Mouse (Mus musculus) cerebellum, postnatal 25 days (tissue): ENCODE data around the gene Slc7a6.
A peak's percentile ranks its signal among the peaks of the same experiment; 100 is the strongest.

Experiments used
- DNase-seq, 2 experiments: peaks; one replicate each; pipeline ENCODE4 v3.0.0; 2021; ENCODE audit warnings: mixed read lengths in 2 of 2

Slc7a6 gene

DNA sequence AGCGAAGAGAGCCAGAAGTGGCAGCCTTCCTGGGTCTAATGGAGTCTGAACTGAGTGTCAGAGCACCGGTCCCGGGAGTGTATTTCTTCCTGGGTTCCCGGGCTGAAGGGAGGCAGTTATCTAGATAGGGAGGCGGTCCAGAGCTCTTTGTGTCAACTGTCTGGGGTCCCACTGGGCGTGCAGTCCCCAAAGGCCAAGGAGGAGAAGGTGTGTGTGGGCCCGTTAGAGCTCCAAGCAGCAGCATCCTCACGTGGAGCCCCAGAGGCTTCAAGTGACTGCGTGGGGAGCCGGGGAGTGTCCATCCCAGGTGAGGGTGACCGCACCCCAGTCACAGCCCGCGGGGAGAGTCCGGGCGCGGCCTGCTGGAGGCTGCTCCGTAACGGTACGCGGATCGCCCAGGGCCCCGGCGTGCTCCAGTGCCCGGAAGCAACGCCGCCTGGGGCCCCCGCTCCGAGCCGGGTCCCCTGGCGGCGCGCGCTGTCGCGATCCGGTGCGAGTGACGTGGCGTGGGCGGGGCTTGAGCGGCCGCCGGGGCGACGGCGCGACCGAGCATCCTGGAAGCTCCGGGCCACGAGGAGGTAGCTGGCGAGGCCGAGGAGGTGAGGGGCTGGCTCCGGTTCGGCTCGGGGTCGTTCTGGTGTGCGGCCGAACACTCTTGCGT is at the start of gene Slc7a6:
TSS of gene Slc7a6 (plus strand) at position 502 of the 661 bp plus-strand sequence.
- DNase-seq = peak; percentile 93 to 95

DNA sequence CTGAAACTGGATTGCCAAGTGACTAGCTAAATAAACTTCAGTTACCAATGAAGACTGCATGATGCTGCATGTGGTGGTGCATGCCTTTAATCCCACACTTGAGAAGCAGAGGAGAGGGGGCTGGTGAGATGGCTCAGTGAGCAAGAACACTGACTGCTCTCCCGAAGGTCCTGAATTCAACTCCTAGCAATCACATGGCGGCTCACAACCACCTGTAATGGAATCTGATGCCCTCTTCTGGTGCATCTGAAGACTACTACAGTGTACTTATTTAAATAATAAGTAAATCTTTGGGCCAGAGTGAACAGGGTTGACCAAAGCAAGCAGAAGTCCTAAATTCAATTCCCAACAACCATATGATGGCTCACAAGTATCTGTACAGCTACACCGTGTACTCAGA is 45.2 kb upstream of the Slc7a6 start:
- DNase-seq = no peak

DNA sequence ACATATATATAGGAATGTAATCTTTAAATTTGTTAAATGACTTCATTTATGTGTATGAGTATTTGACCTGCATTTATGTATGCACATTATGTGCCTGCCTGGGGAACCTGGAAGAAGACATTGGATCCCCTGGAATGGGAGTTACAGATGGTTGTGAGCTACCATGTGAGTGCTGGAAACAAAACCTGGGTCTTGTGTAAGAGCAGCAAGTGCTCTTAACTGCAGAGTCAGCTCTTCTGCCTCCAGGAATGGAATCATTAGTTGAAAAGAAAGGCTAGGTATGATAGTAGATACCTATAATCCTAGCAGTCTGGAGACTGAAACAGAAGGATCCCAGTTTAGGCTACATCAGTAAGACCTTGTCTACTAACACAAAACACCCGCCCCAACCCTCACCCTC is 42.6 kb upstream of the Slc7a6 start:
- no peak for DNase-seq

DNA sequence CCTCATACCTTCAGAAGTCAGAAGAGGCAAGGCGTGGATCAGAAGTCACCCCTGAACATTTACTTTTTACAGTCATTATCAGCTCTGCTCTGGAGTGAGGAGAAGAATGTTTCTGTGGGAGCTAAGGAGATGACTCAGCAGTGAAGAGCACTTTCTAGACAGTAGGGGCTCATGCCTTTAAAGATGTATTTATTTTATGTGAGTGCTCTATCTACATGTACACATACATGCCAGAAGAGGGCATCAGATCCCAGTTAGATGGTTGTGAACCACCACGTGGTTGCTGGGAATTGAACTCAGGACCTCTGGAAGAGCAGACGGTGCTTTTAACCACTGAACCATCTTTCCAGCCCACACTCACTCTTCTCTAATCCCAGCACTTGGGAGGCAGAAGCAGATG is 41.6 kb upstream of the Slc7a6 start:
- no peak for DNase-seq

DNA sequence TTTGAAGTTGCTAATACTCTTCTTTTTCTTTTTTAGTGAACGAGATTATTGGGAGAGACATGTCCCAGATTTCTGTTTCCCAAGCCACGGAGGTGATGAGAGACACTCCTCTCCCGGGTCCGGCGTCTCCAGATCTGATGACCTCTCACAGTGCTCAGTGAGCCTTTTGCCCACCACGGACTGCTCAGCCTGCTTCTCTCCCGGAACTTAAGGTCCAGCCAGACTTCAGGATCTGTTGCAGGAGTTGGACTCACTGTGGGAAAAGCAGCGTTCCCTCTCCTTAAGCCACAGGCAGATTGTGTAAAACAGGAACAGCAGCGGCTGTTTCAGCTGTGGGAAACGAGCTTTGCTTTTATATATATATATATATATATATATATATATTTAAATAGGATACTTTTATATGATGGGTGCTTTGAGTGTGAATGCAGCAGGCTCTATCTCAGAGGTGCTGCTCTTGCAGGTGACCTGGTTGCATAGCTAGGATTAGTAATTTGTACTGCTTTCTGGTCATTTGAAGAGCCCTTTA is 40.7 kb upstream of the Slc7a6 start:
- DNase-seq = no peak

DNA sequence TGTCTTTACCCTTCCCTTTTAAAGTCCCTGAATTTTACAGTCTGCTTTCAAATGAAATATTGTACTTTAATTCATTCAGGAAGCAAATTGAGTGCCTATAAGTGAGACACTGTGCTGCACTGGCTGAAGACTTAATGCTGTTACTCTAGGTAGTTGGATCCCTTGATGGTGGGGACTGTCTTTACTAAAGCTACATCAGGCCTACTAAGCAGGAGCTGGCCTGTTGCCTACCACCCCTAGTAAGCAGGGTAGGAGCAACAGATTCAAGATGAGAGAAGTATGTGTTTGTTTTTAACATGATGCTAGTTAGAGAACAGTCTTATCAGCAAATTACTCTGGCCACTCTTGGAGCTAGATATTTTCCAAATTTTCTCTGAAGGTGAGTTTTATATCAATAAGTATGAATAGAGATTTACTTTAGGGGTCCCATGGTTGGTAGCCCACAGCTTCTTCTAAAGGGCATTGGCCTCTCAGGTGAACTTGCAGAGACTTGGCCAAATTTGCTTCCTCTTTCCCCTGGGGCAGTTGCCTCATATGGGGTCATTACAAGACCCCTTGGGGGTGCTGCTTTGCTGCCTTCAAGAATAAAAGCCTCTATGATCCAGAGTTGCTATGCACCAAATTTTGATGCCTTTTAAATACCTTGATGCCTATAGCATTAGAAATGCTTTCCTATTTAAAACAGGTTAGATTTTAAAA is 39.3 kb upstream of the Slc7a6 start:
- no peak for DNase-seq

DNA sequence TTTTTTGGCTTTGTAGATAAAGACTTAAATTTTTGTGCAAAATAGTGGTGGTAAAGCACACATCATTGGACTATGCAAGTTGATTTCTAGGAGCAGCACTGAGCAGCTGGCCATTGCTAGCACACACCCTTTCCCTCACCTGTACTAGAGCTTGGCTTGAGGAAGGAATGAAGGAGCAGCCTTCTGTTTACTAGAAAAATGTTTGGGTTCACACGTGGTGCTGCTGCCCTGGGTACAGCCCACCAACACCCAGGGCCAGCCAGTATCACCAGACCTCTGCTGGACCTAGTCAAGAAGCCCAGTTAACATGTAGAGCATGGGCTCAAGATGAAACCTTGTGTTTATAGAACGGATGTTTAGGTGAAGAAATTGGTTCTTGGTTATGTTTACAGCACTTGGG is 38.7 kb upstream of the Slc7a6 start:
- DNase-seq = no peak

DNA sequence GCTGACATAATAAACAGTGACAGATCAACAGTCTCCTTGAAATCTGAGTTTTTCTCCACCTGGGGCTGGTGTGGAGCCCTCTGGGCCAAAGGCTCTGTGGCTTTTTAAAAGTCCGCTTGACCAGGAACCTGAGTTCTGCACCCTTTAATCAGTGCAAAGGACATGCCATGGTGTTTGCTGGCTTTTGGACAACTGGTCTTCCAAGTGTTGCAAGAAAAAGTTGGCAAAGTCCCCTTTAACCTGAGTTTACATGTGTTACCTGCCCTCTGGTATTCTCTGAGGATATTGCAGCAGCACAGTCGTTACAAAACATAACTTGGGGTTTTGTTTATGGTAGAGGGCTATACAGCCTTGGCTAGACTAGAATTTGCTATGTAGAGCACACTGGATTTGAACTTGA is 38.2 kb upstream of the Slc7a6 start:
- DNase-seq = no peak

DNA sequence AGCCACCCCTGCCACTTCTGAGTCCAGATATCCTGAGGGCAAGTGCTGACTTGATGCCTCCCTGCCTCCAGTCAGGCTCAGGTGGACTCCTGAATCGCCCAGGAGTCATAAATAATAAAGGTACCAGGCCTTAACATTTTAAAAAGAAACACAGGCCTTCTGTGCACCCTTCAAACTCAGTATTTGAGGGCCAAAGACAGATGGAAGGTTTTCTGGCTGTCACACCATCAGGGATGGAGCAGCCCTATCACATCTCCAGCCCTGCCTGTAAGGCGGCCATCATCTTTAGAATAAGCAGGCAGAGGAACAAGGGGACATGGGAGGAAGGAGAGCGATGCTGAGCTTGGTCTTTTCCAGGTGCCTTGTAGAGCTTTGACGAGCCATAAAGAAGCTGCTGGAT is 37.6 kb upstream of the Slc7a6 start:
- no peak for DNase-seq

DNA sequence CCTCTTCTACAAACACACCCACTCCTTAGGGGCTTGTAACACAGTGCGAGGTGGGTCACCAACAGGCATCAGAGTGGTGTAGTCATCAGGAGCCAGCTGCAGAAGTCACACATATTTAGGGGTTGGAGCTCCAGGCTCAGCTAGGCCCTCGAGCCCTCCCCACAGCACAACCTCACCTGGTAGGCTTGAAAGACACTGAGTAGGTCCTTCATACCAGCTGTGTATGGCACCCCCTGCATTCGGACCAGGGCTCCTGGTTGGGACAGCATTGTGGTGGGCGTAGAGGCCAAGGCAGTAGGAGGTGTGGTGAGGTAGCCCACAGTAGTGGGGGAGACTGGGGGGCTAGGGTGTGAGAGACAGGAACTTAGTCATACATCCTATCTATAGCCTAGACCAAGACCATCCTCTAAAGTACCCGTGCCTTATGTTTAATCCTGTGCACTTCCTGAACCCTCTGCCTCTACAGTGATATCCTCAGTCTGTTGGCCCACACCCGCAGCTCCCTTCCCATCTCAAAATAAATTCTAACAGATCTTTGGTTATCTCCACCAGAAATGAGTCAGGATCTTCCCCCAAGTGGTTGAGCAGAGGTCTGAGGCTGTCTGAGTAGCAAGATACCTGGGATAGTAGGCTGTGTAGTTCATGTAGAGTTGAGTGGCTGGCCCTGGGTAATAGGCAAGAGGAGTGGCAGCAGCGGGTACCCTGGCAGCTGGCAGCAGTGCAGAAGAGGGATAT is 37.0 kb upstream of the Slc7a6 start:
- DNase-seq = no peak

DNA sequence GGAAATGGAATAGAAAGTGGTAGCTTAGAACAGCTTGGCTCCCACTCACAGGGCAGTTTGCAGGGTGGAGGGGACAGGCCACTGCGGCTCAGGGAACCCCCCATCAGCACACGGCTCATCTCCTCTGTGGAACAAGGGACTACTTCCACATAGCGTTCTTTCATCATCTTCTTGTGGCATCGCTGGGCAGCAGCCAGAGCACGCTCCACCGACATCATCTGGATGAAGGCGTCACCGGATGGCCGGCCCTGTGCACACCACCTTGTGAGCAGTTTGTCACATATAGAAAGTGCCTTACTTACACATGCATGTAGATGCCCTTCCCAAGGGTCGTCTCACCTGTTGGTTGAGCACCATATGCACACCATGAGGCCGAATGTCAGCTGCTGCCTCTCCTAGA is 36.3 kb upstream of the Slc7a6 start:
- no peak for DNase-seq

DNA sequence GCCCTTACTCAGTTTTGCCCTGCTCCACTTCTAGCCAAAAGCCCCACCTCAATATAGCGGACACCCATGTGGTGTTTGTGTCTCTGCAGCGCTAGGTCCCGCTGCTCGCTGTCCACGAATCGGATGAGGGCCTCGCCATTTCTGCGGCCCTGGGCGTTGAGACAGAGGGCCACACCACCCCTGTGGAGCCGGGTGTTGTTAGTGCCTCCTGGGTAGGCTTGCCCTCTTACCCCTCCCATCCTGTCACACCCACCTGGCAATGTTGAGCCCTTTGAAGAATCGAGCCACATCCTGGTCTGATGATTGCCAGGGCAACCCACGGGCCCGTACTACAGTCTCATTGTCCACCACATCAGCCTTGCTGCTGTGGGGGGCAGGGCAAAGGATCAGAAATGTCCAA is 35.1 kb upstream of the Slc7a6 start:
- no peak for DNase-seq

DNA sequence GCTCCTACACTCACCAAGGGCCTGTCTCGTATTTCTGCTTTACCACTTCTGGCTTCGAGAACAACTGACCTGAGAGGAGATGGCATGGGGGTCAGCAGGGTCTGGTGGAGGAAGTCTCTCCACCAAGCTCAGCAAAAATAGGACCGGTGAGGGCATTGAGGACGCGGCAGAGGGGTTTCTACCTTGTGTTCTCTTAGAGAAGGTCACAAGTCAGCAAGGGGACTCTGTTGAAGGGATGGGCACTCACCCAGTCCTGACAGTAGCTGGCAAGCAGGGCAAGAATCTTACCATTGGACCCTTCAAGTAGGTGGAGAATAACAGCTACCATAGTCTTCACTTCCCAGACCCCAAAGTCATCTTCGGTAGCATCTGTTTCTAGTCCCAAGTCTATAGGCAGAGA is 34.7 kb upstream of the Slc7a6 start:
- no peak for DNase-seq

DNA sequence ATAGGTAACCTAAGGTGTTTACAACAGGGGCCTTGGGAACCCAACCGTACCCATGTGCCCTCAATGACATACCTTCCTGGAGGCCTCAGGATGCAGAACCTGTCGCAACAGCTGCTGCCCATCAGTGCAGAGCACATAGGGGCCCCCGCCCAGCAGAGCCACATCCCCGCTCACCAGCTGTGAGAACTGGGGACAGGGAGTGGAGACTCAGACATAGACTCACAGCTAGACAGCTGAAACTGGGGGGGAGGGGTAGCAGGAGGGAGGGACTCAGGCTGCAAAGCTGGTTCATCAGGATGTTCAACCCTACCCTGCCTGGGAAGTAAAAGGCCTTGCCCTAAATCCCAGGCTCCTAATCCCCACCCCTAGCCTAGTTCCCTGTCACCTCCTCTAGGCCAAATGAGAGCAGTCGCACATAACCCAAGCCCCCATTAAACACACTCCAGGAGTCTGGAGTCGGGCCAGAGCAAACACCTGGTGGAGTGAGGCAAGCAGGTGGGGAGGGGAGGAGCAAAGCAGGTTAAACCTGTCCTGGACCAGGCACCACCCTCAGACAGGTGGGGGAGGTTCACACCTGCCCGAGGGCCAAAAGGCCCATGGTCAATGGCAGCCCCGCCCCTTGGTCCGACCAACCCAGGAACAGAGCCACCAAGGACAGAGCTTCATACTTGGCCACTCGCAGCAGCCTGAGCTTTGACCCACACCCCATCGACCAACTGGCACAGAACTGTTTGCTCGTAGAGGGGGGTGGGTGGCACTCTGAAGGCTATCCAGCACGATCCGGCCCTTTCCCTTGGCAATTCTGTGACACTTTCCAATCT is 33.7 kb upstream of the Slc7a6 start:
- no peak for DNase-seq

DNA sequence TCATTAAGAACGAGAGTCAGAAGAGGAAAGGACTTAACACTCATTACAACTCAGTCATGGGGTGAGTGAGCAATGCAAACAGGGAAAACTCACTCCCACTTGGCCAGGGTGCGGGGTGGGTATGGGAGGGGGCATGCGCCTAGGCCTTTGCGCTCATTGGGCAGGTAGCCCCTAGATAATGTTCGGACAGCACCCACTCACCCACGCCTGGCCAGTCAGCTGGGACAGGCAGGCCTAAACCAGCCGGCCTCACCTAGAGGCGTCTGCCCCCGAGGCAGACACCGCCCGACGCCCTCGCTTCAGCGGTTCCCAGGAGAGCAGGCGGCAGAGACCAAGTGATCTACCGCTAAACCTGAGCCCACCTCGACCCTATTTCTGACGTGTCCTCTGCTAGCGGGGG is 33.0 kb upstream of the Slc7a6 start:
- no peak for DNase-seq

DNA sequence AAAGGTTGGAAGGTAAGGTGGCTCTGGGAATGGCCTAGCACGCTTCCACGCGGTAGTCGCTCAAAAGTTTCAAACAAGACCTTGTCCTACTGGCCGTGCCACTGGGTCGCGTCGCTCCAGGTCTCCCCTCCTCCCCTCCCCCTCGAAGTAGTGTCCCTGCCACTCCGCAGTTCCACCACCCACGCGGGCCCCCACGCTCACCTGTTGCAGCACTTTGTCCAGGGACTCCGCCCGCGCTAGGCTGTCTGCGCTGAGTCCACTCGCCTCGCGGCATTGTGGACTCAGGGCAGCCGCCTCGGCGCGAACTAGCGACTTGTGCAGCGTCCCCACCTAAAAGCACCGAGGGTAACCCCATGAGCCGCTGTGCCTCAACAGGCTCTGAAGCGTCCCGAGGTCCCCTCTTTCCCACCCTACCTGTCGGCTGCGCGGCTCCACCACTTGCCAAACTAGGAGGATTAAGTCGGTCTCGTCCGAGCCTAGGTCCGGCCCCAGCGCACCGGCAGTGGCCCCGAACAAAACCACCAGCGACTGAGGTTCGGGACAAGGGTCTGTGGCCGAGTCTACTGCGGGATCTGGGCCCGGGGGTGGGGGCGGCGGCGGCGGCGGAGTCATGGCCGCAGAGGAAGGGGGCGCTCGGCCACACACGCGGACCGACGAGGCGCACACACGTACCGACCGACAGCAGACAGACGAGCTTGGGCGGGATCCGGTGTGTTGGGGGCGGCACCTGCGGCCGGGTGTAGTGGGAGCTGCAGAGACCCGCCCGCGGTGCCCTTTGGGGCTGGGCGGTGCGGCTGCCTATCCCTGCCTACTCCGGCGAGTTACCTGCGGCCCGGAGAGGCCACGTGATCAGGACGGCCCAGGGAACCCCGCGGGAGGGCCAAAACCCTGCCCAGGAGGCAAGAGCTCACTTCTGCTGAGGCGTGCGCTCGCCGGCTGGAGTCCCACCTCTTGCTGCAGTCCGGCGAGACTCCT is 32.2 kb upstream of the Slc7a6 start, which contains the start of gene Esrp2:
TSS of gene Esrp2 (minus strand) at position 819 of the 975 bp plus-strand sequence.
- no peak for DNase-seq

DNA sequence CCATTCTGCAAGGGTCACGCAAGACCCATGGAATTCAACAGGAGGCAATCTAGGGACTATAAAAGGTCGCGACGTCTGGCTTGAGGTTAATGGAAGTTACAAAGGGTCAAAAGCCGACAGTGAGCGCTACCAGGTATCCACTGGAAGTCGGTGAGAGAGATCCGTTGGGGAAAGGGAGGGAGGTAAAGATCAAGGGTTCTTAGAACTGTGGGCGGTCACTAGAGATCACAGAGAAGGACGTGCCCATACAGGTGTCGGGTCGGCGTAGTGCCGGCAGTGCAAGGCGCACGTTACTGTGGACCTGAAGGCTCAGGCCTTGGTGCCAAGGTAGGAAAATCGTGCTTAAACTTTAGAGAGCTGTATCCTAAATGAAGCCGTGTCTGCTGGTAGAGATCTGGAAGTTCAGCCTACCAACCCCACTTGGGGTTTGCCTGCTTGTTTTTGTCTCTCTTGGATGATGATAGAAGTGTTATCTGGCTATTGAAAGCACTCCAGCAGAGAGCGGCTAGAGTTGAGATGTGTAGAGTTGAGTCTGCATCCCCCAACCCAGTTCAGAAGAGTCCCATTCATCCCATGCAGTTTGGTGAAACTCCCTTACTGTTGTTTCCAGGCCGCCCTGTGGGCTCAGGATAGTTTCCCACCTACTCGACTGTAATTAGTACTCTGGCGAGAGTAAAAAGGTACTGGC is 31.3 kb upstream of the Slc7a6 start:
- no peak for DNase-seq

DNA sequence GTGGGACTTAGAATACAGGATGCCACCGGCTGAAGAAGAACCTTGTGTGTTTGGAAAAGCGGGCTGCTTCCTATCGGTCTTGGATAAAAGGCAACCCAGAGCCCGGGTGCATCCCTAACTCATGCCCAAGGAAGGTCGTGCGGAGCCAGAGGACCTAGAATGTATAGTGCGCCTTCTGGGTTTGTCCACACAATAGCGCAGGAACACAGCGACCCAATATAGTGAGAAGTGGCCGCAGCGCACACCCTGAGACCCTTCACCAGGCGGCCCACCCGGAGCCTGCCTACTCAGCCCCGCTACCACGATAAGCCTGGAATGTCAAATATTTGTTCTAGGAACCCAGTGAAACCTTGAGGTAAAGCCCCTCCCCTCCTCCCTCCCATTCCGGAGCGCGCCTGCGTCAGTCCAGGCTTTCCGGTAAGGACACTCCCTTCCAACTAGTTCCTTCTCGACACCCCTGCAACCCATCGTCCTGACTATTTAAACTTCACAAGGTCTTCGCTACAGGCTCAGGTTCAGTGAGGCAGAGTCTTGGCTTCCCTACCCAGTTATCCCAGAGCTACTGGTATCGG is 30.7 kb upstream of the Slc7a6 start:
- DNase-seq = peak; percentile 59 to 68

DNA sequence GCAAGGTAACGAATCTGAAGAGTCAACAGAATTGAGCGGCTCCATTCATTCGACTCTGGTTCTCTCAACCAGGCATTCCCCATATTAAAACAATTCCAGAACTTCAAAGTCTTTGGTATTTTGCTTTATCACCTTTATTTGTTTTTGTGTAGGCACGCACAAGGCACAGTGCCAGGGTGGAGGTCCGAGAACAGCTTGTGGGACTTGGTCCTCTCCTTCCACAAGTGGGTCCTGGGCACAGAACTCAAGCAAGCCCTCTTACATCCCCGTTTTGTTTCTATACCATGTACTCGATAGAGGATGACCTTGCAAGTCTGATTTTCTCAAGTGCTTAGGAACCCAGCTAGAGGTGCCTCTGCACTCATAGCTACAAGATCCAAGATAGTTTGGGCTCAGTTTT is 30.0 kb upstream of the Slc7a6 start:
- DNase-seq = no peak

DNA sequence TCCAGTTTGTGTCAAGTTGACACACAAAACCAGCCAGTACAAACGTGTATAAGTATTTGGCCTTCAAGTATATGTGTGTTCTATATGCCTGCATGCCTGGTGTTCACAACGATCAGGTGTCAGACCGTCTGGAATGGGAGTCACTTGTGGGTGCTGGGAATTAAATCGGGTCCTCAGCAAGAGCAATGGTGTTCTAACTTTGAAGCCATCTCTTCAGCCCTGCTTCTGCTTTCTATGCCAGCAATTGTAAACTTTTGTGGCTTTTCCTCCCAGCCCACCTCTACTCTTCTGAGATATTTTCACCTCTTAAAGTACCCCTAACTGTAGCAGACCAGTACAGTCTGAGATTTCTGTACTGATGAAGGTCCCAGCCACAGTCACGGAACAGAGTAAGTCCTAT is 28.5 kb upstream of the Slc7a6 start:
- no peak for DNase-seq

DNA sequence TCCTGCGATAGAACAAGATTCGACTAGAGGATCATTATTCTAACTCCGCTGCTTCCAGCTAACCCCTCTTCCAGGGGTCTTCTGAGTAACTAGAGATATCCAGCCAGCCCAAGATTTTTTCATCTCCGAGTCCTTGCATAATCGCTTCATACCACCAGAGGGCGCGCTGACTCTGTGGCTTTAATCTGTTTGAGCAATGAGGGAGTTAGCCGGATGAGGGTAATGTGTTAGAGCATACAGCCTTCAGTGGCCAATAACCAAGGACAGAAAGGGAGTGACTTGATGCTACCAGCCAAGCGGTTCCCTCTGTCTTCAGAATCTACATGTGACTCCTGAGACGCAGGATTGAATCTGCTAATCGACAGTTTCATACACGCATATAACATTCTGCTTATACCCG is 27.9 kb upstream of the Slc7a6 start:
- peak; percentile 87 to 88 for DNase-seq
